Mouse (Mus musculus) adrenal gland, adult 18-20 months (tissue): ENCODE measurements at regions not wholly inside any gene's neighbourhood (a gene's known extent, or its start where the extent isn't known, plus 50 kb on each side); places are given as distances from the start of the nearest gene placed in this dataset.

Experiments
- DNase-seq, 2 experiments: peaks; one replicate each; pipeline ENCODE4 v3.0.0; 2021 to 2022; ENCODE audit warnings: low spot score in 2 of 2

GRCm38 (mm10) chr5:126148908-126149307 lies 617.3 kb downstream of the Tmem132b start:
- no peak for DNase-seq

DNA sequence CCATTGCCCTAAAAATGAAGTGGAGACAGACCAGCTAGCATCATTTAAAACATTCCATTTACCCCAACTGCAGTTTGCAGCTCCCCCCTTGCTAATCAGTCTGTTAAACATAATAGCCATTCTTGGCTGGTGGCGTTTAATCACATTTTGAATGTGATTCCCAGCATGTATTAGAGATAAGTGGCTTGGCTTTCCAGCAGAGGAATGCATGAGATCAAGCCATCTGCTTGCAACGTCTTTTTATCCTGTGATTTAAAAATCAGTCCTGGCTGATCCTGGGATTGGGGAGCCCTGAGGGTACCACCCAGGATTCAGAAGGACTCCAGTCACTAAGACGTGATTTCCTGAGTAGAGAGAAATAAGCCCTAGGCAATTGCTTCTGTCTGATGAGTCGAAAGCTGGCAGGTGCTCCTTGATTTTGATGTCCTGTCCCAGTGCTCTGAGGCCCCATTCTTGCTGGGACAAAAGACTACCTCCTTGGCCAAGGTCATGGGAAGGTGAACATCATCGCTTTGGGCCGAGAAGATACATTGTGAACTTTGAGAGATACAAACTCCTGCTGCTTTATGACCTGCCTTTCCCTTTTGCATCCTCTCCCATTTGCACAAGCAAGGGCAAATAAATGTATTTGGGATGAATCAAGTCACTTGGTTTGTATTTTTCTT lies 623.8 kb downstream of the Tmem132b start:
- DNase-seq, result no peak

DNA sequence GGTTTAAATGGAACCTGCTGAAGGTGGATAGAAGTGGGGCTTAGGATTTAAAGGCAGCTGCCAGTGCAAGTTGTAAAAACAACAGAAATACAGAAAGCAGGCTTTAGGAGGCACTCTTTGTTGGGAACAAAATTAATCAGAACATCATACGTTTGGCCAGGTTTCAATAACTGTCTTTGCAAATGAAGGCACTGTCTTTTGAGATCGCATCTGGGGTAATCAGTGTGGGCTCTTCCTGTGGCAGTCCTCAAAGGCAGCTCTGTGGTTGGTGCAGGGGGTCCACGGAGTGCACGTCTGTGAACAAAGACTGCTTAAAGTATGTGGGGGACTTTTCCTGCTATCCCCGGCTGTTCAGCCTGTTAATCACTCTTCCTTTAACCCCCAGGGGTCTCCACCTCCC lies 654.5 kb downstream of the Tmem132b start:
- DNase-seq, result no peak

GRCm38 (mm10) chr5:126199876-126200275 lies 668.3 kb downstream of the Tmem132b start:
- no peak for DNase-seq

GRCm38 (mm10) chr5:126201535-126201934 lies 670.0 kb downstream of the Tmem132b start:
- DNase-seq, result peak in 1 of 2 experiments; percentile 9

GRCm38 (mm10) chr5:126201996-126202395 lies 670.4 kb downstream of the Tmem132b start:
- no peak for DNase-seq

DNA sequence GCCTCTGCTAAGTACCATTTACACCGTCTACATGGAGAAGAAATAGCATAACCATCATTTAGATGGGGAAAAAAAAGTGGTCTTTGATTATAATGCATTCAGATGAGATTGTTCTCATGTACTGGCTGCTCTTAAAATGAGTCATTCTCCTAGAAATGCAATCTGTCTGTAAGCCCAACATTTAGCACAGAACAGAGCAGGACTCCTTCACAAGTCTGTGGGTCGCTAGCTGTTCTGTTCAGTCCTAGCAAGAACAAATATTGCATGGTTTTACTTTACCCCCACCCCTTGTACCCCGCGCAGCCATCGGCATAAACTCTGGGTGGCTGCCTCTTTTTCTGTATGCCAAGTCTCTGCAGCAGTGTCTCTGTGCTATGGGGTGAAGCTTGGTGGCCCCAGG lies 685.4 kb downstream of the Tmem132b start:
- DNase-seq, result no peak

- DNase-seq, result no peak
Observed at GRCm38 (mm10) chr5:126217746-126218145, 686.2 kb downstream of the Tmem132b start.

DNA sequence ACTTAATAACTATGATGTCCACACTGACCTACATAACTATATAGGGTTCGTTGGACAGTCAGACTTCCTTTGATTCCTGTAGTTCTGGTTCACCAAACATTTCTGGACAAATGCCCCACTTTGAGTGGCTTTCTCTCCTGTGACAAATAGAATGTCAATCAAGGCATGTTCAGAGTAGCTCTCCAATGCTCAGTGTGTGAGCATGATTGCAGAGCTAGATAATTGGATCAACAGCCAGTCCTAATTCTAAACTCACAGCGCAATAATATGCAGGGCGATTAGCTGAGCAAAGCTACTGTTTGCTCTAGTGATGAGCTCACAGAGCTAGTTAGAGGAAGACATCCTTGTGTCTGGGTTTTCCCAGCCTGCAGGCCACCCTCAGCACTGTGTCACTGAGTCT lies 692.1 kb downstream of the Tmem132b start:
- DNase-seq, result no peak

GRCm38 (mm10) chr5:126230768-126231167 lies 699.2 kb downstream of the Tmem132b start:
- DNase-seq, result no peak

- DNase-seq, result no peak
Observed at GRCm38 (mm10) chr5:126238071-126238470, 706.5 kb downstream of the Tmem132b start.

DNA sequence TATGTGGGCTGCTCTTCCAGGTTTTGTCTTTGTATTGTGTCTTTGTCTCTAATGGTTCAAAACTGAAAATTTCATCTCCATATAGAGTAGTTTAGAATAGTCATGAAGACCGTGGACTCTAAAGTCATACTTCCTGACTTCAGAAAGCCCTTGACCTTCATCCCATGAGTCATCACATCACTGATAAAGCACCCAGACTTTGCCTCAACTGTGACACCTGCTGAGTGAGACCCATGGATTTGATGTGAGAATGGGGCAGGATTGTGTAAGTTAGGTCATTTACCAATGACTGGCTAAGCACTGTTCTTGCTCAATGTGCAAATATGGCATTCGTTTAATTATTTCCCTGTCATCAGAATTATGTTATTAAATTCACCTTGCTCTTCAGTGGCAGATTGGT lies 714.2 kb downstream of the Tmem132b start:
- no peak for DNase-seq

GRCm38 (mm10) chr5:126250331-126250730 lies 718.8 kb downstream of the Tmem132b start:
- no peak for DNase-seq

- DNase-seq, result no peak
Observed at GRCm38 (mm10) chr5:126254661-126255060, 723.1 kb downstream of the Tmem132b start.

- no peak for DNase-seq
Observed at GRCm38 (mm10) chr5:126257860-126258259, 726.3 kb downstream of the Tmem132b start.

GRCm38 (mm10) chr5:126266471-126266870 lies 734.9 kb downstream of the Tmem132b start:
- no peak for DNase-seq

DNA sequence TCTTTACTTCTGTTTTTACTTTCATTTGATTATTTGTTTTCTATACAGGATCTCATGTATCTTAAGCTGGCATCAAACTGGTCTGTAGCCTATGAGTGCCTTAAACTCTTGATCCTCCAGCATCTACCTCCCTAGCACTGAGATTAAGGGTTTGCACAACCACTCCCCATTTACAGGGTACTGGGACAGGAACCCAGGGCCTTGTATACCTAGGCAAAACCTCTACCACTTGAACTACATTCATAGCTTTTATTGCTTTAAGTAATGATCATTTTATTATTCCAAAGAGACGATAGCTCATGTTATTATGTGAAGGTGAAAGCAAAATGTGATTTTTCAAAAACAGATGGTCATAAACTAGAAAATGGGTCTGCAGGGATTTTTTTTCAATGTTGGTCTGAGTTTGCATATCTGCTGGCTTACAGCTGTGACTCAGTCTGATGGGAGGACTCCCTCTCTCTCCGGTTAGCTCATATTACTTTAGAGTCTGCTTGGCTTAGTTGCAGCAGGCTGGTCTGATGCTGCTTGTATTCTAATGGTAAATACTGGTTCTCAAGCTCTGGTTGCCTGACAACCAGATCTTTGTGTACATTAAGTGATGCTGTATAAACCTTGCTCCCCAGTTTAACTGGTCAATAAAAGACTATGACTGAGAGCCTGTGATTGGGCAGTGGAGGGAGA lies 735.5 kb downstream of the Tmem132b start:
- DNase-seq, result no peak

DNA sequence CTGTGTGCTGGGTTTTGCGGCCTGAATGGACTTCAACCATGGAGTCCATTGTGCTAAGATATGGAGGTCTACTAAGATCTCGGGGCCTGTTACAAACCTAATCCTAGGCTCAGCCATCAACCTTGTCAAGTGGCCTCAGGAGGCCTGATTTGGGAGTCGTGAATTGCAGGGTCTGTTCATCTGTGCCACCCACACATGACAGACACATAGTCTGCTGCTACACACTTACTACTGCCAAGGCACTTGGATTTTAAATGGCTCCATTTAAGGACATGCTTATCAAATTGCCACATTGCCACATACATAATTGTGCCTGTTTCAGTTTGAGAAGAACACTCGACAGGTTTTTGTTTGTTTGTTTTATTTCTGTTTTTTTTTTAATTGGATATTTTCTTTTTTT lies 737.0 kb downstream of the Tmem132b start:
- DNase-seq, result no peak

GRCm38 (mm10) chr5:126274316-126274715 lies 742.7 kb downstream of the Tmem132b start:
- DNase-seq, result no peak

DNA sequence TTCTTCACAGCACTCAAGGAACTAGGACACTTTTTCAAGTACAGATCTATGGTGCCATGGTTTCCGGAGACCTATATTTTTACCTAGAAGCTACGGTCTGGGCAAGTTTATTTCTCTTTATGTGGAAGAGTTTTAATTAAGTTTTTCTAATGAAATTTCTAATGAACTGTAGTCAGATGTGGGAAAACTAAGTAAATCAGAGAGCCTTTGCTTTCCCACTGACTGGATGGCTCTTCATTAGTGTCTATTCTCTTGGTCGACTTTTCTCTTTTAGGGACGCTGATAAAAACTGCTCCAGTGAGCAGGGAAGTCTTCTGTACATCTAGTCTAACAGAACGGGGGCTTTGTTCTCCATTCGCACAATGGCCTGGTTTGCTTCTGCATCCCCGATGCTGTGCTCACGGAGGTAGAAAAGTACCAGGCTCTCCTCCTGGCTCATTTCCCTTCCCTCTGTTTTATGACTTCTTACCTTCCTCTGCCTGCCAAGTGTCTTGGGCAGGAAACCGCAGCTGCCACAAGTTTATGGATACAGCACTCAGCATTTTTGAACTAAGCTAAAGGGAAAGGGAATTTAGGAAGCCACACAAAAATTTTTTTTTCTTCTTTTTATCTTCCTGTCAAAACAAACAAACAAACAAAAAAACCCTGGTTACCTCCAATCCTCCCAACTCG lies 749.6 kb downstream of the Tmem132b start:
- DNase-seq, result no peak

DNA sequence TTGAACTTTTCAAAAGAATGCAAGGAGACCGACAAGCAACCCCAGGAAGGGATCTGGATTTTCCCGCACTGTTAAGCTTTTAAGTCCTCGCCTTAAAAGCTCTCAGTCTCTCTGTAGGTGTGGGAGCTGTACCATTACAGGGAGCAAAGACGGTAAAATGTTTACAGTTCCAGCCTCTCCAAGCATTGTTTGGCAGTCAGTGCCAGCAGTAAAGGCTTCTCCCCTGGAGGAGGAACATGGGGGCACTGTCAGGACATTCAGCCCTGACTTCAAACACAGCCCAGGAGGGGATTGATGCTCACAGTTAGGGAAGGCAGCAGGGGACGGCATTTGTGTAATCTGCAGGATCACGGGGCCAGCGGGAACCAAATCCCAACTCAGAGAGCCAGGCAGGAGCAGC lies 750.2 kb downstream of the Tmem132b start:
- no peak for DNase-seq

DNA sequence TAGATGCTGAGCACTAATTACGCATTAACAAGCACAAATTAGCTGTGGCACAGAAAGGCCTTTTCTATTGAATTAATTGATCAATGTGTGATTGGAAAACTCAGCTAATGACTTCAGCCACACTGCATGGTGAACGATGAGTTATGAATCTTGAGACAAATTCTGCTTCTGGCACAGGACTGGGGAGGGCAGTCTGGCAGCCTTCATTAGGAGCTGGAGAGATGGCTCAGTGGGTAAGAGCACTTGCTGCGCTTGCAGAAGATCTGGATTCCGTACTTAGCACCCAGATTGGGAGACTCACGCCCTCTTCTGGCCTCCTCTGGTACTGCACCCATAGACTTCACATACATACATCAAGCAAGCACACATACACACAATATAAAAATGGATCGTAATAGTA lies 793.3 kb downstream of the Tmem132b start:
- no peak for DNase-seq
